Mouse (Mus musculus) kidney, adult 11 months (tissue): ENCODE results near the gene Med15.
"Not testable (repeated sequence)": the region's sequence is repeated elsewhere in the genome, so short reads cannot be mapped to it uniquely, and the experiment has no call there.

Source experiments
- DNase-seq: peaks from one replicate; pipeline ENCODE4 v3.0.0; 2022

The Med15 gene

GRCm38 (mm10) chr16:17647156-17647555, 85.5 kb downstream of the Med15 start:
- no peak for DNase-seq

- peak; percentile 84 for DNase-seq
These were observed 86.2 kb downstream of the Med15 start, which contains the start of gene Ccdc74a for GRCm38 (mm10) chr16:17646310-17647114. Ccdc74a (plus strand) TSS chr16:17646470.

- DNase-seq: no peak
These were observed 89.2 kb downstream of the Med15 start for GRCm38 (mm10) chr16:17643437-17643990.

- DNase-seq: no peak
These were observed 90.4 kb downstream of the Med15 start for GRCm38 (mm10) chr16:17642311-17642710.

GRCm38 (mm10) chr16:17641301-17641700, 91.4 kb downstream of the Med15 start:
- peak; percentile 46 for DNase-seq

- DNase-seq: no peak
These were observed 92.0 kb downstream of the Med15 start for GRCm38 (mm10) chr16:17640706-17641105.

- DNase-seq: no peak
These were observed 92.7 kb downstream of the Med15 start for GRCm38 (mm10) chr16:17639951-17640350.

GRCm38 (mm10) chr16:17639081-17639480, 93.6 kb downstream of the Med15 start:
- no peak for DNase-seq

GRCm38 (mm10) chr16:17638036-17638628, 94.6 kb downstream of the Med15 start:
- DNase-seq: no peak

- no peak for DNase-seq
These were observed 95.1 kb downstream of the Med15 start for GRCm38 (mm10) chr16:17637610-17638009.

- no peak for DNase-seq
These were observed 95.8 kb downstream of the Med15 start for GRCm38 (mm10) chr16:17636904-17637303.

- no peak for DNase-seq
These were observed 99.1 kb downstream of the Med15 start for GRCm38 (mm10) chr16:17633481-17634181.

GRCm38 (mm10) chr16:17632580-17632979, 100.1 kb downstream of the Med15 start:
- no peak for DNase-seq

GRCm38 (mm10) chr16:17626269-17626555, 106.5 kb downstream of the Med15 start:
- no peak for DNase-seq

- no peak for DNase-seq
These were observed 107.0 kb downstream of the Med15 start for GRCm38 (mm10) chr16:17625488-17626268.

- DNase-seq: no peak
These were observed 110.8 kb downstream of the Med15 start for GRCm38 (mm10) chr16:17621936-17622335.

- DNase-seq: peak; percentile 85
These were observed 113.2 kb downstream of the Med15 start, which contains the start of gene Smpd4 for GRCm38 (mm10) chr16:17619198-17620105. Smpd4 (plus strand) TSS chr16:17619354.

GRCm38 (mm10) chr16:17617922-17618565, 114.6 kb downstream of the Med15 start:
- peak; percentile 40 for DNase-seq

GRCm38 (mm10) chr16:17616212-17616611, 116.5 kb downstream of the Med15 start:
- DNase-seq: no peak

- DNase-seq: not testable (repeated sequence)
These were observed 118.0 kb downstream of the Med15 start for GRCm38 (mm10) chr16:17614740-17615139.

GRCm38 (mm10) chr16:17611383-17611782, 121.3 kb downstream of the Med15 start:
- DNase-seq: no peak
